Mouse (Mus musculus) urinary bladder, postnatal 10 days (tissue): ENCODE data around the gene Slc23a2.
A peak's percentile ranks its signal among the peaks of the same experiment; 100 is the strongest.

Experiments
- DNase-seq: peaks from one replicate; pipeline ENCODE4 v3.0.0; 2022; ENCODE audit warnings: low spot score

The Slc23a2 gene

DNA sequence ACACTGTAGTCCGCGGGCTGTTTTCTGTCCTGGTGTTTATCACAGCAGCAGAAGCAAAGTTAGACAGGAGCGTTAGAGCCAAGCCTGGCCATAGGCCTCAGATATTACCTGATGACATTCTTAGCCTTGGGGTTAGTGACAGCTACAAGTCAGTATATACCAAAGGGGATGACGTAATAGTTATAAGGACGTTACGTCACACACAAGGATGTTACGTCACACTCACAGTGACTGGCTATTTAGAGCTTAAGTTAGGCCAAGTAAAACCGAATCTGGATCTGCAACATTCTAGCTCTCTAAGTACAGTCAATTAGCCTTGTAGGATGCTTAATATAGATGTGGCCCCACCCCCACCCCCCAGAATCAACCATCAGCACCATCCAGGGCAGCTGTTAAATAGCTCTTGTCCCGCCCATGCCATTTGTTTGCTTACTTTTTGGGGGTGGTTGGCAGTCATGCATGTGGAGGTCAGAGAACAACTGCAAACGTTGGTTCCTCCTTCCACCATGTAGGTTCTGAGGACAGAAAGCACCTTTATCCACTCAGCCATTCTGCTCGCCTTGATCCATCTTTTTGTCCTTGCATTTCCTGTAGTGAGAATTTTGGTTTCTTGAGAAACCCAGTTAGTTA lies 96.7 kb downstream of the Slc23a2 start:
- no peak for DNase-seq

DNA sequence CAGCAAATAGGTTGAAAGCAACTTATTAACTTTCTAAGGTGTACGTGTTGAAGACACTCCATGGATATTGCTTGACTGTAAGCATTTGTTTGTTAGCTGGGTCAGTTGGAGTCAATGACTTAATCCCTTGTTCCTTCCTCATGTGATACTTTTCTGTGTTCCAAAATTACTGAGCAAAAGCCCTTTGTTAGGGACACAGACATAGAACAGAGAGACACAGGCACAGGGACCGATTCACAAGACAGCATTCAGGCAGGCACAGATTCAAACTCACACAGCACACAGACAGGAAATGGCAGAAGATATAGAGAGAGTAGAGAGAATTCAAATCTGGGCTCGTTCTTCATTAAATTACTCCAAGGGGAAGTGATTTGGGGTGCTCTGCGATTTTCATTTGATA lies 97.5 kb downstream of the Slc23a2 start:
- DNase-seq, result no peak

DNA sequence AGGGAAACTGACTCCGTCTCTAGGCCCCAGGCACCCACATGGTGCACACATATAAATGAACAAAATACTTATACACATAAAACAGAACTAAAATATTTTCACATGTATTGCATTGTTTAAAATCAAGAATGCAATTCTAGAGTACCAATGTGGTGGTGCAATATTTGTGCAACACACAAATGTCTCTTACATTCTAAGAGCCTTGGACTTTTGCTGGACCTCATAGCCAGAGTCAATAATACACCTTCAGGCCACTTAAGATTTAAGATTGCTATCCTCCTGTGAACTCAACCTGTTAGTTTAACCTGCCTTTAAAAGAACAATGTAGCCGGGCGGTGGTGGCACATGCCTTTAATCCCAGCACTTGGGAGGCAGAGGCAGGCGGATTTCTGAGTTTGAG lies 98.2 kb downstream of the Slc23a2 start:
- no peak for DNase-seq

DNA sequence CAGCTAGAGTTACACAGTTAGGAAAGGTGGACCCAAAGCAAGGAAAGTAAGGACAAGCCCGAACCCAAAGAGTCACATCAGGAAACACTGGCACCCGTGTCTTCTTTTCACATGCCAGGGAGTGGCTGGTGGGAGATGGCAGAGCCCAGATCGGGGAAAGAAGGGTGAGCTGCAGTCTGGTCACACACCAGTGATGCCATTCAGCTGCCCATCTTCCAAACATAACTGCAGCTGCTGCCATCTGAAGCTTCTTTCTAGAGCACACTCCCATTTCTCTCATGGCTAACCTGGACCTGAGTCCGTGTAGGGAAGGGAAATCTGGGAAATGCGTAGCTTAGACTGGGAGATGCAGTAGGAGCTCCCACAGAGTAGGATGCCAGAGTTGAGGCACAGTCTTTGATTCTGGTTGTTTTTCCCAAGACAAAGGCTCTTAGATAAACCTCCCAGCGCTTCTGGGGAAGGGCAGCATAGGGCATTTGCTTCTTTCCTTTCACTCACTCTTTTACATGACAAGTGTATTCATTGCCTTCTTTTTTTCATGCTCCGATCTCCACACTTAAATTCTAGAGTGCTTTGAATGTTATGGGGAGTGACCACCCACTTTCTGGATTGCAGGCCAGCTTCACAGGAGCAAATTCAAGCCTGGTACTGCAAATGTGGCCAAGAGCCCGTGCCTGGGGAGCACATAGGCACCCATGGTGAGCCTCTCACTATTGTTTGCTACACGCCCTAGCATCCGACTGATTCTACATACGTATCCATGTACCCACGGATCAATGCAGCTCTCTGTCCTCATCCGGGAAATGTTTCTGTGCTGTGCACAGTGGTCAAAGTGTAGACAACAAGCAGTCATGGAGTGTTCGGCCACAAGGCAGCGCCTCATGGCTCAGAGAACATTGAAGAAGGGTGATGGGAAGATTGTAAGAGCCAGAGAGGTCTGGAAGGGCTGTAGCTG lies 100.3 kb downstream of the Slc23a2 start:
- no peak for DNase-seq

DNA sequence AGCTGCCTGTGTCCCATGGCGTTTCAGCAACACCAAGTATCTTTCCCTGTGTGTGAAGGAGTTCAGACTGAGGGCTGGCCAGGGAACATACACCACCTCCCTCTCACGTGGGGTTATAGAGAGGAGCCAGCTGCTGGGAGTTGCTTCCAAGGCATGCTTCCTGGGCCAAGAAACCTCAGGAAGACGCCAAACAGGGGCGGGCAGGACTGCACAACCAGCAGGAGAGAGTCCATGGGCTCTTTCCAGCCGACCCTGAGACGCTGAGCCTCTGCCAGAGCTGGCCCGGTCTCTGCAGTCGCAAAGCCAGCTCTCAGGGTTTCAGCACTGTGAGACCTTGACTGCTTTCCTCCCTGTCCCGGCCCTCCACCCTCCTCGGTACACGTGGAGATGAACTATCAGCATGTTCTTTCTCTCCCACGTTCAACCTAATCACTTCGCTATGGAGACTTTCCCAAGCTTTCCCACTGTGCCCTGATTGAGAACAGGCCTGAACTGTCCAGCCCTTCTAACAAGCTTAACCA lies 101.7 kb downstream of the Slc23a2 start:
- DNase-seq, result peak; percentile 24

DNA sequence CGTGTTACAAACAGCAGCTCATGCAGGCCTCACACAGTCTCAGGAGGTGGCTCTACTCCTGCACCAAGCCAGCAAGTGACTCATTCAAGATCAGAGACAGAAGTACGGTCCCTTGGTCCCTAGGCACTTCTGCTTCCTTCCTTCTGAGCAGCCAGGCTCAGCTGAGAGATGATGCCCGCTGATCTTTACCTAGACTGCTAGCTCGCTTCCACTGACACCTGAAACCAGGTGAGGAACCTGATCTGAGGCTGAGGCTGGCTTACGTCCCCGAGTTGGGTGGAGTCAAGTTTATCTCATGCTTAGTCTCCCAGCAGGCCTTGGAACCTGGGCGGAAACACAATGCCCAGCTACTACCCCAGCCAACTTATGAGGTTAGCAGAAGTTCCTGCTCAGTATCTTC lies 105.0 kb downstream of the Slc23a2 start:
- DNase-seq, result no peak

DNA sequence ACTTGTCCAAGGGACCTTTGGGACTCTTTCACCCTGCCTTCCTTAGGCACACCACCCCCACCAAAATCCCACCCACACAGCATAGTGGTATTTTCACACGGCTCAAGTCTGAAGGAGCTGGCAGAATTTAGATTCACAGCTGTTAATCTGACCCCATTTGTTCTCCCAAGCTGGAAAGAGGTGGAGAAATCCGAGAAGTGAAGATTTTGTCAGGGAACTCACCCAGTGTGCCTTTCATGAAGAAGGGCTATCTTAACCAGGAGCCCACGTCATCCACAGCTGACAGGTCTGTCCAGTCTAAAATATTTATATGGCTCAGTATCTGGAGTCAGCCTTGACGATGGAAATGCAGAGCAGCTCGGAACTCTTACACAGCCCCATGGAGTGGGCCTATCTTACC lies 108.6 kb downstream of the Slc23a2 start:
- DNase-seq, result no peak

DNA sequence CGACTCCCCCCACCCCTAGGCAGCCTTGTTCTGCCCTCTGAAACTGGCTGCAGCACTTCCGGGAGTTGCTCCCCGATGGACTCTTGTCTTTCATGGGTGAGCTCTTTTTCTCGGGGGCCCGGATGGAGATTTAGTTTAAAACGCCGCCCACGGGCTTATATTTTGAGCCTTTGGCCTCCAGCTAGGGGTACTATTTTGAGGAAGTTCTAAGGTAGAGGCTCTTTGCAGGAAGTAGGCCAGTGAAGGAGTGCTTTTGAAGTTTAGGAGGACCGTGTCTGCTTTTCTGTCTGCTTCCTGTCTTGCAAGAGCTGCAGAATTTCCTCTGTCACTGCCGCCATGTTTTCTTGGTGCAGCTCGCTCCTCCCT lies 109.5 kb downstream of the Slc23a2 start:
- DNase-seq, result no peak

DNA sequence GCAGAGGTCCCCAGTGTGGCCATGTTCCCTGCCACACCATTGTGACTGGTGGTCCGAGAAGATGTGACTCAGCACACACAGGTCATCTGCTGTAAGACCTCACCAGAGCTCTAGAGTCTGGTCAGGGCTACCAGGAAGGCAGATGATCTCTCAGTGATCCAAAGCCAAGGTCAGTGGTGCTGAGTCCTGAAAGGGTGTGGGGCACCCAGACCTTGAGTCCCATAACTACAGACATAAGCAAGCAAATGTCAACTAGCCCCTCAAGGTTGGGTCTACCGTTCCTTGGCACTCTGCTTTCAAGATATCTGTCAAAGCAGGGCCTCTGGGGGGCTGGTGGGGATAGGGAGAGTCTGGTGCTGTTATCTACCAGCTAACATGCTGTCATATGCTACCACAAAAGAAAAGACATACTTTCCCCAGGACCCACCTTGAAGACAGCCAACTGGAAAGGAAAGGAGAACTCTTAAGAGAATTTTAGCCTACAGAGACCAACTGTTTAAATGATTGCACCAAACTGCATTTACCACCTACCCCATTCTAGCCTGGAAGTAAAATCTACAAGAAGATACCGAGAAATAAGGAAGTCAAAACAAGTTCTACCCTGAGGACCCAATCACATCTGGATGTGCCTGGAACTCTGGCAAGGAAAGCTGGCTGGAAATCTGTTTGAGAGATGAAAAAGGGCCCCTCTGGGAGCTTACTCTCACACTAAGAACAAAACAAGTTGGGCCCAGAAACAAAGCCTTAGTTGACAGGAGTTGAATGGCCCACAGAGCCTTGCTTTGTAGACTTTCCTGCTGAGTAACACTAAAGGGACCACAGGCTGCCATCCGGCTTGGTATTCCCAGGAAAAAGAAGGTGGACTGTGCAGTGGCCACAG lies 110.1 kb downstream of the Slc23a2 start:
- DNase-seq, result no peak

DNA sequence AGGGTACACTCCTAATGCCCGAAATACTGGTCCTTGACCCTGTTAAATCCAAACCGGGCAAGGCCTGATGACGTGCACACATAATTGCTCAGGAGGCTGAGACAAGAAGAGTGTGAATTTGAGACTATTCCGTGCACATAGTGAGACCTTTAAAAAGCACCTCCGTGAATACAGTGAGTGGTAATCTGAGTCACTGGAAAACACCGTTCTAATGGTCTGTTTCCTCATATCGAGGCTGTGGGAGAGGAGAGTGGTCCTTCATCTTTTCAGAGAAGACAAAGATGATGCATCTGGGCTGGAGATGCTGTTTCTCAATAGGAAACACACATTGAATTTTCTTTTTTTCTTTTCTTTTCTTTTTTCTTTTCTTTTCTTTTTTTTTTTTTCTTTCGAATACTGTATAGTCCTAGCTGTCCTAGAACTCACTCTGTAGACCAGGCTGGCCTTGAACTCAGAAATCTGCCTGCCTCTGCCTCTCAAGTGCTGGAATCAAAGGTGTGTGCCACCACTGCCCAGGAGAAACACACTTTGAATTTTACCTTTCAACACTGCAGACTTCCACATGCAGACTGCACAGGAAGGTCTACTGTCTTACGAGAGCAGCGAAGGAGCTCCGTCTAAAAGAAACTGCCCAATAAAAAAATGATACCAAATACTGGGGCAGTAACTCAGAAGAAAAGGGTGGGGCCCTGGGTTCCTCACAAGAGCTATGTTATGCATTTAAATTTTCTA lies 113.4 kb downstream of the Slc23a2 start:
- no peak for DNase-seq

DNA sequence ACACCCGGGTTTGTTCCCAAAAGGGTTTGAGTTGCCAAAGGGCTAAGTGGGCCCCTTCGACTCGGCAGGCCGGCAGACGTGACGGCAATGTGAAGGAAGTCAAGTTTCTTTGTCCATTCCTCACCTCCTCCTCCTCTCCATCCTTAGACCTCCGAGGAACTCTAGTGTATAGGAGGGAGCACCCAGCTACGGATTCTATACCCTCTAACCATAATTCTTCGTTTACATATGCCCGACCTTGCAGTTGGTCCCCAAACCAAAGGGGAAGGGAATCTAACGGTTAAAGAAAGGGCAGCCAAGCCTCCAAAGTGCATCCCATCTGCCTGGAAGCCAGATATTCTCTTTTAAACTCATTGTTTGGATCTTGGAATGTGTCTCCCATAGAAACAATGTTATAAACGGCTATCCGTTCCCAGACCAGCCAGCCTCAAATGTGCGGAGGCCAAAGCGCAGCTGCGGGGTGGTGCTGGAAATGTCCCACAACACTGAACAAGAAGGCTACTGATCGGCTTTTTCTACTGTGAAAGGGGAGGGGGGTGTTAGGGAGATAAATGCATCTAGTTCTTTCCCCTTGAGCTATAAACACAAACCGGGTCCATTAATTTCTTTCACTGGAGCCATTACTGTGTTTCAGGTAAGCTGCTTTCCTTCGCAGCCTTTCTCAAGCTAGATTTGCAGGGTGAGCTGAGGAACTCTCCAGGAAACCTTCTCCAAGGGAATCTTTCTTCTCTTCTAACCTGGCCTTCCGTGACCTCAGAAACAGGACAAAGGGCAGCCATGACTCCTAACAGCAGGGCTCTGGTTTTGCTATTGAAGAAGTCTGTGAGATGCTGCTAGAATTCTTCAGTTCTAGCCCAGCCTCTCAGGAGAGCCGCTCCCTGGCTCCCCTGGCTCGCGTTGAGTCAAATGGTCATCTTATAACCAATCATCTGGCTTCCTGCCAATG lies 114.2 kb downstream of the Slc23a2 start:
- no peak for DNase-seq

DNA sequence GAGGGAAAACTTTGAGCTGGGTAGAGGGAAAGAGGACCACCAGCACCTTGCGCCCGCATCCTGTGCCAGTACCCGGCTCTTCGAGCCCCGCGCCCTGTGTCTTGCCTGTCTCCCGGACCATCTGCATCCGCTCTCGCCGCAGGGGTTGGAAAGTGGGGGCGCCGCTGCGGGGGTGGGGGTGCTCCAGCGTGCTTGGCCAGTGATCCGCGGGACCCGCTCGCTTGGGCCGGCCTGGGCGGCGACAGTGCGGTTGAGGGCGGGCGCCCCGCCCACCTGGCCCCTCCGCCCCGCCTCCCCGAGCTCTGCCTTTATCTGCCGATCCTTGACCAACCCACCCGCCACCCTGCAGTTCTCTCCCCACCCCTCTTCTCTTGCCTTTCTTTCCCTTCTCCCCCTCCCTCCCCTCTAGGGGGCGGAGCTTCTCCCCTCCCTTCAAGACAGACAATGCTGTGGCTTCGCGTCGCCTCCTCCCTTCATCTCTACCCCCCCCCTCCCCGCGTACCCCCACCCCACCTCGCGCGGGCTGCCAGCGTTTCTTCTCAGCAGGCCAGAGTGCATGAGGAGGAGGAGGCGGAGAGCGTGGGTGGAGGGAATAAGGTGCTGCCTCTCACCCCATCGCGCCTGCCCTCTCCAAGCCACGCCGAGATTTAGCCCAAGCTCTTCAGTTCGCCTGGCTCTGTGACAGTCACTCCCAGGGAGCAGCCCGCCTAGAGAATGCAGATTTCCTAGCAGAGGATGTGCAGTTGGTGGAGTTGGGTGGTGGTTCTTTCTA lies 115.1 kb downstream of the Slc23a2 start, which contains the start of gene Rassf2:
TSS of gene Rassf2 (minus strand) at position 613 of the 772 bp plus-strand sequence.
- DNase-seq, result peak; percentile 32

DNA sequence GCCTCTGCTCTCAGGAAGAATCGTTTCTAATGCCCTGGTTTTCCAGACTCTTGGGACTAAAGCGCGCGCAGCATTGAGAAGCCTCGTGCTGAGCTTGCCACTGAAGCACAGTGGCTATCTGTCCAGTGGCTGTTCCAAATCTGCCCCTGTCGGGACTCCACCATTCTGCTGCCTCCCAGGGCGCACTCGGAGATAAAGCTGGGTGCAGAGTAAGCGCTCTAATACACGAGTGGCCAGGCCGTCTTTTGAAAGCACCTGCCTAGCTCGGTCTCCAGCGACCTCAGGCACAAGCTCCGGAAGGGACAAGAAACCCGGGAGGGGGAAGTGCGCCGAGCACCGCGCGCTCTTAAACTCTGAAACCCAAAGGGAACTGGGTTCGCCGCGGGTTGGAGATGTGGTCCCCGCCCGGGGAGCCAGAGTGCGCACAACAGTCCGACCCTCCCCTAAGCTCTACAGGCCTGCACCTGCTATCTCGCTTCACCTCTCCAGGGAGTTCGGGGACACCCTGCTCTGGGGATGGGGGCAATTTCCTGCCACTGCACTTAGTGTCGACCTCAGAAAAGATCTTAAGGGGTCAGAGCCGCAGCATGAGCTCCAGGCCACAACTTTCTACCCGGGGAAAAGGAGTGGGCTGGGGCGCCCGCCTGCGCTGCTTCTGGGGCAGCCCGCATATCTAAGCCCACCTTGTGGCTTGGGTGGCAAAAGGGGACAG lies 115.9 kb downstream of the Slc23a2 start:
- DNase-seq, result no peak

DNA sequence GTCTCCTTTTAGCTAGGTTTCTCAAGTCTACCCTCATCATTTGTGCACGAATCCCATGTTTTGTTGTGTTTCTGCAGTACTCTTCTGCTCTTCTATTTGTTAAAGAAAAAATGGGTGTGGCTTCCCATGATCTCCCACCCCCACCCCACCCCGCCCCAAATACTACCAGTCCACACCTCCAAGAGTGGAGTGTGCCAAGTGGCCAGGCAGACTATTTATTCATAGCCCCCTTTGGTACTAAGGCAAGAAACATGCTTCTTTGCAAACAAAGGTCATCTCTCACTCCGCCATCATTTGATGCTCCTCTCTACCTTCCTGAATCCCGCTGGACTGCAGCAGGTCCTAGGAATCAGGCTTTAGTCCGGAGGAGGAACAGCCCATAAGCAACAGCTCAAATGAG lies 116.8 kb downstream of the Slc23a2 start:
- no peak for DNase-seq

DNA sequence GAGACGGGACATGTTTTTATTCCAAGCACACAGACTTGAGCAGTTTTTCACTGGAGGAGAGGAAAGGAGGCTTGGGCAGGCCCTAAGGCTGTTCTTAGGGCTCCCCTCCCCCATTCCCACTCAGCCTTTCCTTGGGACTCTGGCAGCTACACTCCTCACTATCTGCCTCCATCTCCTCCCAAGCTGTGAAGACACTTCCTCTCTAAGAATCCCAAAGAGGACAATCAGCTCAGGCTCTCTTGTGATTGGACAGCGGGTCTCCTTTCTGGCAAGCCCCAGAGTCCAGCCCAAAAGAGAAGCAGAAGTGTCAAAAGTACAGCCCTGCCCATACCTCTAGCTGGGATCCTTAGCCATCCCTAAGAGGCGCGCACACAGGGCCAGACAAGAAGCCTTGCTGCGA lies 117.5 kb downstream of the Slc23a2 start:
- no peak for DNase-seq

DNA sequence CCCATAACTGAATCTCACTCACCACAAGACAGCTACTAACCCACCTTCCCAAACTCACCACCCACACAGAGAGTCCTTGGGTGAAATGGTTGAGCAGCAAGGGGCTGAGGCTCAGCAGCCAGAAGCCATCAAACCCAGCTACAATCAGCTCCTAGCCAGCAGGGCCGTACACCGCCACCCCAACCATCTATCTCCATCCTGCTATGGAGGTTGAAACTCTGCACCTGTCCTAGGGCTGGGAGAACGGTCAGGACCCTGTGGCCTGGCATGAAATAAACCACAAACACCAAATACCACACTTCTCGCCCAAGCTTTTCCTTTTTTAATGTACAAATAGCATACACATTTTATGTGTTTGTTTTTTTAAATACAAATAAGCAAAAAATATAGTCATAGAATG lies 120.9 kb downstream of the Slc23a2 start:
- no peak for DNase-seq

DNA sequence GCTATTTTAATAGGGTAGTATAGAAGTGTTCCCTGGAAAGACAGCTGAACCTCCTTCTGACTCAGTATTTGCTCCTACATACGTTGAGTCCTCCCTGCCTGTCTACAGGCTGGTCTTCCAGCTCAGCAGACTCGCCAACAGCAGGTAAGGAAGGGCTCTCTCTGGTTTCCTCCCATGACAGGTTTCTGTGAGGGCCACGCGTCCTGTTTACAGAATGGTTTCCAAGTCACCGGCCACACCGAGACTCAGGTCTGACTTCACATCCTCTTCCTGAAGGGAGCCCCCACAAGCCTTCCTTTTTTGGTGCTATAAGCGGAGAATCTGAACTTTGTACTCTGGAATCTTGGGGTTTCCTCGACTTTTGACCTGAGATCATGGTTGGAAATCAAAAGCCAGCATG lies 122.3 kb downstream of the Slc23a2 start:
- DNase-seq, result no peak

DNA sequence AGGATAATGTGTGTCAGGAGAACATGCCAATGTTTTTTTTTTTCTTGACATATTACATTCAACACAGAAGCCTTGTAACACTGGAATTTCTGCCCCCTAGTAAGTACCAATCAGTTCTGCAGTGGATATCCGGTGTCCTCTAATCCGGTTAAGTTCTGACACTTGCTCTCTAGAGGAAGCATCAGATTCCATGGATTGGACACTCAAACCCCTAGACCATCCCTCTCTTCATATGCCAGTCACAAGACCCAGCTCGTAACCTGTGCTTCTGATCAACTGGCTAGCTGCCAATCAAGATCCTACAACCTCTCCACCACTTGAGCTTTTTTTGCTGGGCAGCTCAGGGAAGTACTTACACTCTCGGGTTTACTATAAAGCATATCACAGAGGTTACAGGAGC lies 123.3 kb downstream of the Slc23a2 start:
- no peak for DNase-seq

DNA sequence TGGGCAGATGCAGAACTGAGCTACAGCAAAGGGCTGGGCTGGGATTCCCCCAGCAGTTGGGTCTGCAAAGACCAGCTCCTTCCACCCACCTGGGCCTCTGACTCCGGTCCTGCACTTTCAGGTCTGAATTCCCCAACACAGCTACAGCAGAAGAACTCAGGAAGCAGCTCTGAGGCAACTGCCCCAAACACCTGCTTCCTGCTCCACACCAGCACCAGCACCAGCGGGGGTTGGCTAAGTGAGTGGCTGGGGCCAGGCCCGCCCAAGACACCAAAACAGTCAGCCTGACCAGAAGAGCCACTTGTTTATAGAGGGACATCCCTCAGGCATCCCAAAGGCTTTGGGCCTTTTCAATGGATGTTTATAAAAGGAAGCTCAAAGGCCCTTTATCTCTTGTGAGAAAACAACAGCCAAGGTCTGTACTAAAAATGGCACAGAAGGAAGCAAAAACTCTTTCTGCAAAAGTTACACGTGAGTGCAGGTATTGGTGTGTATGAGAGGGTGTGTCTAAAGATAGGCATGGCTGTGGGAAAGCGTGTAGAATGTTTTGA lies 123.8 kb downstream of the Slc23a2 start:
- DNase-seq, result no peak
